Mouse (Mus musculus): ENCODE measurements around the gene Zbtb7b.

Zbtb7b gene

GRCm38 (mm10) chr3:89340465-89340864, 54.1 kb downstream of the Zbtb7b start:
- ATAC-seq (ENCODE audit: insufficient number of reproducible peaks, low FRiP score, low TSS enrichment): peak; percentile 56; the same call in 1 of the 2 replicates

- ATAC-seq (ENCODE audit: insufficient number of reproducible peaks, low FRiP score, low TSS enrichment): no peak
These were observed 55.2 kb downstream of the Zbtb7b start for GRCm38 (mm10) chr3:89339416-89339815.

- ATAC-seq (ENCODE audit: insufficient number of reproducible peaks, low FRiP score, low TSS enrichment): 0 out of 2 replicates have a peak, but pooled peaks have one; percentile 26
These were observed 56.6 kb downstream of the Zbtb7b start, which contains the start of gene Efna4 for GRCm38 (mm10) chr3:89337721-89338578. TSS of gene Efna4 (minus strand) at chr3:89338028.

GRCm38 (mm10) chr3:89337062-89337720, 57.4 kb downstream of the Zbtb7b start:
- ATAC-seq (ENCODE audit: insufficient number of reproducible peaks, low FRiP score, low TSS enrichment): no peak

- ATAC-seq (ENCODE audit: insufficient number of reproducible peaks, low FRiP score, low TSS enrichment): no peak
These were observed 58.0 kb downstream of the Zbtb7b start for GRCm38 (mm10) chr3:89336529-89336928.

- no peak for ATAC-seq (ENCODE audit: insufficient number of reproducible peaks, low FRiP score, low TSS enrichment)
These were observed 61.5 kb downstream of the Zbtb7b start for GRCm38 (mm10) chr3:89333053-89333452.

- ATAC-seq (ENCODE audit: insufficient number of reproducible peaks, low FRiP score, low TSS enrichment): no peak
These were observed 62.1 kb downstream of the Zbtb7b start for GRCm38 (mm10) chr3:89332476-89332875.

GRCm38 (mm10) chr3:89332013-89332412, 62.6 kb downstream of the Zbtb7b start:
- no peak for ATAC-seq (ENCODE audit: insufficient number of reproducible peaks, low FRiP score, low TSS enrichment)

GRCm38 (mm10) chr3:89331561-89331960, 63.0 kb downstream of the Zbtb7b start:
- no peak for ATAC-seq (ENCODE audit: insufficient number of reproducible peaks, low FRiP score, low TSS enrichment)

GRCm38 (mm10) chr3:89330948-89331347, 63.6 kb downstream of the Zbtb7b start:
- no peak for ATAC-seq (ENCODE audit: insufficient number of reproducible peaks, low FRiP score, low TSS enrichment)

- no peak for ATAC-seq (ENCODE audit: insufficient number of reproducible peaks, low FRiP score, low TSS enrichment)
These were observed 64.2 kb downstream of the Zbtb7b start for GRCm38 (mm10) chr3:89330346-89330745.

GRCm38 (mm10) chr3:89328623-89329022, 66.0 kb downstream of the Zbtb7b start:
- no peak for ATAC-seq (ENCODE audit: insufficient number of reproducible peaks, low FRiP score, low TSS enrichment)

Data from cerebellum, adult (tissue).